Mouse (Mus musculus): Measurements from ENCODE around the gene Gabbr2. TPM values are rescaled to one million over a fixed set of nuclear protein-coding genes. Genes with fewer than 3 reads are reported as not detected.

Gabbr2 gene
- polyA plus RNA-seq, 1 experiment from 2014 or later, result 0.88 TPM

- no peaks in the 10 kb centered on the region for H3K36me3 ChIP-seq (ENCODE audit: poor library complexity, severe bottlenecking)
- H3K9ac ChIP-seq, result no peak overlapping the region
- H3K27me3 ChIP-seq, result peaks cover 7% of the 10 kb centered on the region; the same call in 1 of the 2 replicates
- no peak overlapping the region for H3K27ac ChIP-seq
- no peak overlapping the region for H3K4me3 ChIP-seq
- 0 out of 2 replicates have a peak, but pooled peaks cover 7% of the 10 kb centered on the region for H3K4me1 ChIP-seq
- H3K9me3 ChIP-seq (replicated peaks), result no peaks in the 10 kb centered on the region
- H3K4me2 ChIP-seq, result no peak overlapping the region
- WGBS, result 75% methylated on average over 2 of the region's 2 CpGs
- no peak for ATAC-seq
These were observed 359.2 kb downstream of the Gabbr2 start for GRCm38 (mm10) chr4:46632465-46632864.

- Histone ChIP-seq H3K36me3 (ENCODE audit: poor library complexity, severe bottlenecking) (no peaks in the 10 kb centered on the region), H3K27ac (no peak overlapping the region), H3K9ac (no peak overlapping the region), H3K4me3 (no peak overlapping the region), H3K4me1 (0 out of 2 replicates have a peak, but pooled peaks cover 10% of the 10 kb centered on the region), H3K4me2 (no peak overlapping the region), H3K27me3 (peaks cover 7% of the 10 kb centered on the region; the same call in 1 of the 2 replicates), H3K9me3 (replicated peaks) (no peaks in the 10 kb centered on the region)
- 53% methylated on average over 9 of the region's 9 CpGs for WGBS
- ATAC-seq, result no peak
These were observed 361.3 kb downstream of the Gabbr2 start for GRCm38 (mm10) chr4:46630390-46630789.

GRCm38 (mm10) chr4:46628873-46629272 lies 362.8 kb downstream of the Gabbr2 start:
- no peaks in the 10 kb centered on the region for H3K9me3 ChIP-seq (replicated peaks)
- 51% methylated on average over 9 of the region's 9 CpGs for WGBS
- no peak overlapping the region for H3K4me3 ChIP-seq
- H3K36me3 ChIP-seq (ENCODE audit: poor library complexity, severe bottlenecking), result no peaks in the 10 kb centered on the region
- H3K4me2 ChIP-seq, result no peak overlapping the region
- no peaks in the 10 kb centered on the region for H3K27me3 ChIP-seq
- peaks cover 17% of the 10 kb centered on the region; the same call in 1 of the 2 replicates for H3K4me1 ChIP-seq
- no peak overlapping the region for H3K9ac ChIP-seq
- no peak overlapping the region for H3K27ac ChIP-seq
- no peak for ATAC-seq

GRCm38 (mm10) chr4:46628081-46628480 lies 363.6 kb downstream of the Gabbr2 start:
- Histone ChIP-seq H3K4me3 (no peak overlapping the region), H3K36me3 (ENCODE audit: poor library complexity, severe bottlenecking) (no peaks in the 10 kb centered on the region), H3K4me2 (no peak overlapping the region), H3K9ac (no peak overlapping the region), H3K27me3 (no peaks in the 10 kb centered on the region), H3K27ac (no peak overlapping the region), H3K4me1 (peaks cover 17% of the 10 kb centered on the region; the same call in 1 of the 2 replicates), H3K9me3 (replicated peaks) (no peaks in the 10 kb centered on the region)
- ATAC-seq, result no peak
- 72% methylated on average over 11 of the region's 11 CpGs for WGBS

- H3K36me3 ChIP-seq (ENCODE audit: poor library complexity, severe bottlenecking), result no peaks in the 10 kb centered on the region
- peak; percentile 51; the same call in 1 of the 2 replicates for ATAC-seq
- peaks cover 23% of the 10 kb centered on the region for H3K4me1 ChIP-seq
- H3K27me3 ChIP-seq, result 0 out of 2 replicates have a peak, but pooled peaks cover 8% of the 10 kb centered on the region
- no peak overlapping the region for H3K4me2 ChIP-seq
- H3K27ac ChIP-seq, result no peak overlapping the region; the same call in 1 of the 2 replicates
- H3K4me3 ChIP-seq, result no peak overlapping the region
- no peak overlapping the region for H3K9ac ChIP-seq
- no peaks in the 10 kb centered on the region for H3K9me3 ChIP-seq (replicated peaks)
- WGBS, result 82% methylated on average over 10 of the region's 10 CpGs
These were observed 366.6 kb downstream of the Gabbr2 start for GRCm38 (mm10) chr4:46625101-46625500.

GRCm38 (mm10) chr4:46623007-46623406 lies 368.7 kb downstream of the Gabbr2 start:
- no peak overlapping the region for H3K4me2 ChIP-seq
- 85% methylated on average over 5 of the region's 5 CpGs for WGBS
- no peak overlapping the region for H3K9ac ChIP-seq
- peaks cover 19% of the 10 kb centered on the region for H3K4me1 ChIP-seq
- H3K36me3 ChIP-seq (ENCODE audit: poor library complexity, severe bottlenecking), result no peaks in the 10 kb centered on the region
- H3K27ac ChIP-seq, result no peak overlapping the region
- ATAC-seq, result no peak
- 0 out of 2 replicates have a peak, but pooled peaks cover 8% of the 10 kb centered on the region for H3K27me3 ChIP-seq
- H3K9me3 ChIP-seq (replicated peaks), result no peaks in the 10 kb centered on the region
- no peak overlapping the region for H3K4me3 ChIP-seq

GRCm38 (mm10) chr4:46620946-46621345 lies 370.7 kb downstream of the Gabbr2 start:
- peaks cover 14% of the 10 kb centered on the region for H3K4me1 ChIP-seq
- H3K27me3 ChIP-seq, result 0 out of 2 replicates have a peak, but pooled peaks cover 8% of the 10 kb centered on the region
- no peaks in the 10 kb centered on the region for H3K36me3 ChIP-seq (ENCODE audit: poor library complexity, severe bottlenecking)
- no peak overlapping the region for H3K4me3 ChIP-seq
- WGBS, result 87% methylated on average over 8 of the region's 8 CpGs
- ATAC-seq, result no peak
- H3K4me2 ChIP-seq, result no peak overlapping the region
- no peak overlapping the region for H3K27ac ChIP-seq
- H3K9me3 ChIP-seq (replicated peaks), result no peaks in the 10 kb centered on the region
- no peak overlapping the region for H3K9ac ChIP-seq

GRCm38 (mm10) chr4:46620330-46620729 lies 371.3 kb downstream of the Gabbr2 start:
- Histone ChIP-seq H3K27ac (no peak overlapping the region), H3K9ac (no peak overlapping the region), H3K4me3 (peak overlapping the region; percentile 13; the same call in 1 of the 2 replicates), H3K4me1 (peaks cover 14% of the 10 kb centered on the region), H3K4me2 (peak overlapping the region; percentile 43), H3K9me3 (replicated peaks) (no peaks in the 10 kb centered on the region), H3K36me3 (ENCODE audit: poor library complexity, severe bottlenecking) (no peaks in the 10 kb centered on the region), H3K27me3 (0 out of 2 replicates have a peak, but pooled peaks cover 8% of the 10 kb centered on the region)
- ATAC-seq, result no peak
- 10% methylated on average over 23 of the region's 23 CpGs for whole genome bisulfite sequencing

- Histone ChIP-seq H3K9me3 (replicated peaks) (no peaks in the 10 kb centered on the region), H3K4me1 (peaks cover 7% of the 10 kb centered on the region), H3K27me3 (0 out of 2 replicates have a peak, but pooled peaks cover 8% of the 10 kb centered on the region), H3K9ac (no peak overlapping the region), H3K27ac (no peak overlapping the region), H3K4me3 (no peak overlapping the region), H3K36me3 (ENCODE audit: poor library complexity, severe bottlenecking) (no peaks in the 10 kb centered on the region), H3K4me2 (no peak overlapping the region)
- WGBS, result 70% methylated on average over 11 of the region's 11 CpGs
- ATAC-seq, result no peak
These were observed 373.4 kb downstream of the Gabbr2 start for GRCm38 (mm10) chr4:46618196-46618817.

GRCm38 (mm10) chr4:46617408-46617807 lies 374.3 kb downstream of the Gabbr2 start:
- no peak for ATAC-seq
- Histone ChIP-seq H3K27ac (no peak overlapping the region), H3K9me3 (replicated peaks) (no peaks in the 10 kb centered on the region), H3K4me3 (no peak overlapping the region), H3K36me3 (ENCODE audit: poor library complexity, severe bottlenecking) (no peaks in the 10 kb centered on the region), H3K4me2 (no peak overlapping the region), H3K27me3 (0 out of 2 replicates have a peak, but pooled peaks cover 8% of the 10 kb centered on the region), H3K4me1 (peaks cover 7% of the 10 kb centered on the region), H3K9ac (no peak overlapping the region)
- WGBS, result 71% methylated on average over 6 of the region's 6 CpGs

GRCm38 (mm10) chr4:46614641-46615040 lies 377.0 kb downstream of the Gabbr2 start:
- no peaks in the 10 kb centered on the region for H3K36me3 ChIP-seq (ENCODE audit: poor library complexity, severe bottlenecking)
- H3K9me3 ChIP-seq (replicated peaks), result no peaks in the 10 kb centered on the region
- no peak overlapping the region for H3K9ac ChIP-seq
- WGBS, result 79% methylated on average over 9 of the region's 9 CpGs
- no peak overlapping the region for H3K4me3 ChIP-seq
- peaks cover 3% of the 10 kb centered on the region for H3K27me3 ChIP-seq
- H3K4me1 ChIP-seq, result no peaks in the 10 kb centered on the region
- ATAC-seq, result no peak
- H3K4me2 ChIP-seq, result no peak overlapping the region
- no peak overlapping the region for H3K27ac ChIP-seq

GRCm38 (mm10) chr4:46613618-46614017 lies 378.1 kb downstream of the Gabbr2 start:
- H3K4me3 ChIP-seq, result no peak overlapping the region
- WGBS, result 84% methylated on average over 12 of the region's 12 CpGs
- no peak for ATAC-seq
- H3K36me3 ChIP-seq (ENCODE audit: poor library complexity, severe bottlenecking), result no peaks in the 10 kb centered on the region
- no peak overlapping the region for H3K27ac ChIP-seq
- H3K4me2 ChIP-seq, result no peak overlapping the region
- H3K4me1 ChIP-seq, result no peaks in the 10 kb centered on the region
- no peak overlapping the region for H3K9ac ChIP-seq
- H3K9me3 ChIP-seq (replicated peaks), result no peaks in the 10 kb centered on the region
- peaks cover 6% of the 10 kb centered on the region for H3K27me3 ChIP-seq
